Mouse (Mus musculus) C2C12 (cell line): ENCODE data around the gene Evi5l.

Experiments
- CTCF ChIP-seq: IDR thresholded peaks from one replicate; pipeline ENCODE4 v1.5.1; 2011; ENCODE audit not compliant: control insufficient read depth, insufficient read depth, insufficient read length
- FOSL1 ChIP-seq: IDR thresholded peaks from one replicate; pipeline ENCODE4 v1.8.0; 2011; ENCODE audit warnings: mild to moderate bottlenecking, low read length; ENCODE audit not compliant: poor library complexity, insufficient read depth, severe bottlenecking
- MAX ChIP-seq: IDR thresholded peaks from one replicate; pipeline ENCODE4 v1.6.1; 2011; ENCODE audit warnings: mild to moderate bottlenecking, control low read depth

GRCm38 (mm10) chr8:4213210-4214005 lies 47.0 kb downstream of the Evi5l start:
- TF ChIP-seq CTCF (no peak), FOSL1 (no peak), MAX (no peak)
